Mouse (Mus musculus): ENCODE measurements around the gene Lrrc28. TPM values are rescaled to one million over a fixed set of nuclear protein-coding genes. Genes with fewer than 3 reads are reported as not detected.

Gene Lrrc28
- polyA plus RNA-seq, 1 experiment, result 41.8 TPM

GRCm38 (mm10) chr7:67487889-67488411, 157.1 kb downstream of the Lrrc28 start:
- no peaks in the 10 kb centered on the region for H3K4me1 ChIP-seq (ENCODE audit: control insufficient read depth, insufficient read depth, low read length)
- H3K27ac ChIP-seq (ENCODE audit: insufficient read depth, low read depth, low read length), result no peak overlapping the region
- no peaks in the 10 kb centered on the region for H3K27me3 ChIP-seq (replicated peaks; ENCODE audit: control insufficient read depth, insufficient read depth, low read length)
- H3K4me3 ChIP-seq (ENCODE audit: insufficient read depth, low read depth, low read length), result no peak overlapping the region
- peak; percentile 60 for DNase-seq
- WGBS, result 80% methylated on average over 10 of the region's 10 CpGs
- H3K36me3 ChIP-seq (ENCODE audit: control insufficient read depth, insufficient read depth, low read length), result no peaks in the 10 kb centered on the region
- TF ChIP-seq CTCF (conservative IDR thresholded peaks at IDR 0.05; ENCODE audit: insufficient read depth, insufficient read length, low read depth, low read length), result no peak
- no peak for TF ChIP-seq POLR2A (IDR thresholded peaks at IDR 0.05; ENCODE audit: low read depth, low read length)

- 86% methylated on average over 15 of the region's 15 CpGs for WGBS
- no peak for DNase-seq
- no peak overlapping the region for H3K27ac ChIP-seq (ENCODE audit: insufficient read depth, low read depth, low read length)
Measured at GRCm38 (mm10) chr7:67486925-67487760, 157.9 kb downstream of the Lrrc28 start.

GRCm38 (mm10) chr7:67486417-67486816, 158.7 kb downstream of the Lrrc28 start:
- no peak overlapping the region for H3K27ac ChIP-seq (ENCODE audit: insufficient read depth, low read depth, low read length)
- H3K27me3 ChIP-seq (replicated peaks; ENCODE audit: control insufficient read depth, insufficient read depth, low read length), result no peaks in the 10 kb centered on the region
- no peaks in the 10 kb centered on the region for H3K36me3 ChIP-seq (ENCODE audit: control insufficient read depth, insufficient read depth, low read length)
- WGBS, result 88% methylated on average over 5 of the region's 5 CpGs
- no peak for TF ChIP-seq CTCF (conservative IDR thresholded peaks at IDR 0.05; ENCODE audit: insufficient read depth, insufficient read length, low read depth, low read length)
- no peak overlapping the region for H3K4me3 ChIP-seq (ENCODE audit: insufficient read depth, low read depth, low read length)
- H3K4me1 ChIP-seq (ENCODE audit: control insufficient read depth, insufficient read depth, low read length), result no peaks in the 10 kb centered on the region
- DNase-seq, result no peak

More at GRCm38 (mm10) chr7:67486925-67487760, 157.9 kb downstream of the Lrrc28 start:
- TF ChIP-seq CTCF (conservative IDR thresholded peaks at IDR 0.05; ENCODE audit: insufficient read depth, insufficient read length, low read depth, low read length), result no peak
- TF ChIP-seq POLR2A (IDR thresholded peaks at IDR 0.05; ENCODE audit: low read depth, low read length), result no peak
- Histone ChIP-seq H3K36me3 (ENCODE audit: control insufficient read depth, insufficient read depth, low read length) (no peaks in the 10 kb centered on the region), H3K4me1 (ENCODE audit: control insufficient read depth, insufficient read depth, low read length) (no peaks in the 10 kb centered on the region), H3K4me3 (ENCODE audit: insufficient read depth, low read depth, low read length) (no peak overlapping the region), H3K27me3 (replicated peaks; ENCODE audit: control insufficient read depth, insufficient read depth, low read length) (no peaks in the 10 kb centered on the region)

DNA sequence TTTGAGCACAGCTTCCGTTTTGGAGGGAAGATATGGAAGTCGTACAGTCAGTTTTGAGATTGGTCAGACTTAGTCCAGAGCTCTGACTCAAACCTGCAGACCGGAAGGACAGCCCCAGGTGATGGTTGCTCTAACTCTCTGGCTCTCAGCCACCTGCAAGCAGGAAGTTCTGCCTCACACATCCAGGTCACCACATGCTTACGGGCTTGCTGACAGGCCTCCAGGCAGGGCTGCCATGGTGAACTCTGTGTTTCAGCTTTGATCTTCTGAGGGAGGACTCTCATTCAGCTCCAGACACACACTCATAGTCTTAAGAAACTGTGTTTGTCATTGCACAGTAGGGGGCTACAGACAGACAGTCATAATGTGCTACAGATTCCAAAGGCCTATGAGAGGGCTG, 161.4 kb downstream of the Lrrc28 start:
- no peaks in the 10 kb centered on the region for H3K27me3 ChIP-seq (replicated peaks; ENCODE audit: control insufficient read depth, insufficient read depth, low read length)
- H3K36me3 ChIP-seq (ENCODE audit: control insufficient read depth, insufficient read depth, low read length), result no peaks in the 10 kb centered on the region
- H3K4me1 ChIP-seq (ENCODE audit: control insufficient read depth, insufficient read depth, low read length), result no peaks in the 10 kb centered on the region
- H3K4me3 ChIP-seq (ENCODE audit: insufficient read depth, low read depth, low read length), result no peak overlapping the region
- H3K27ac ChIP-seq (ENCODE audit: insufficient read depth, low read depth, low read length), result no peak overlapping the region
- 90% methylated on average over 4 of the region's 4 CpGs for WGBS
- TF ChIP-seq CTCF (conservative IDR thresholded peaks at IDR 0.05; ENCODE audit: insufficient read depth, insufficient read length, low read depth, low read length) (no peak), POLR2A (IDR thresholded peaks at IDR 0.05; ENCODE audit: low read depth, low read length) (no peak)
- DNase-seq, result no peak

- 79% methylated on average over 17 of the region's 17 CpGs for WGBS
- peak; percentile 47 for DNase-seq
- H3K27ac ChIP-seq (ENCODE audit: insufficient read depth, low read depth, low read length), result no peak overlapping the region
- H3K36me3 ChIP-seq (ENCODE audit: control insufficient read depth, insufficient read depth, low read length), result no peaks in the 10 kb centered on the region
- H3K4me1 ChIP-seq (ENCODE audit: control insufficient read depth, insufficient read depth, low read length), result no peaks in the 10 kb centered on the region
- no peaks in the 10 kb centered on the region for H3K27me3 ChIP-seq (replicated peaks; ENCODE audit: control insufficient read depth, insufficient read depth, low read length)
- TF ChIP-seq POLR2A (IDR thresholded peaks at IDR 0.05; ENCODE audit: low read depth, low read length), result no peak
- TF ChIP-seq CTCF (conservative IDR thresholded peaks at IDR 0.05; ENCODE audit: insufficient read depth, insufficient read length, low read depth, low read length), result no peak
- H3K4me3 ChIP-seq (ENCODE audit: insufficient read depth, low read depth, low read length), result no peak overlapping the region
Measured at GRCm38 (mm10) chr7:67479576-67480413, 165.3 kb downstream of the Lrrc28 start.

- DNase-seq, result no peak
- H3K4me1 ChIP-seq (ENCODE audit: control insufficient read depth, insufficient read depth, low read length), result no peaks in the 10 kb centered on the region
- TF ChIP-seq POLR2A (IDR thresholded peaks at IDR 0.05; ENCODE audit: low read depth, low read length), result no peak
- TF ChIP-seq CTCF (conservative IDR thresholded peaks at IDR 0.05; ENCODE audit: insufficient read depth, insufficient read length, low read depth, low read length), result no peak
- no peak overlapping the region for H3K27ac ChIP-seq (ENCODE audit: insufficient read depth, low read depth, low read length)
- no peaks in the 10 kb centered on the region for H3K27me3 ChIP-seq (replicated peaks; ENCODE audit: control insufficient read depth, insufficient read depth, low read length)
- 83% methylated on average over 5 of the region's 5 CpGs for WGBS
- H3K36me3 ChIP-seq (ENCODE audit: control insufficient read depth, insufficient read depth, low read length), result no peaks in the 10 kb centered on the region
- H3K4me3 ChIP-seq (ENCODE audit: insufficient read depth, low read depth, low read length), result no peak overlapping the region
Measured at GRCm38 (mm10) chr7:67479168-67479567, 165.9 kb downstream of the Lrrc28 start.

- H3K27ac ChIP-seq (ENCODE audit: insufficient read depth, low read depth, low read length), result no peak overlapping the region
Measured at GRCm38 (mm10) chr7:67477996-67478395, 167.1 kb downstream of the Lrrc28 start.

More at GRCm38 (mm10) chr7:67477996-67478395, 167.1 kb downstream of the Lrrc28 start:
- no peaks in the 10 kb centered on the region for H3K27me3 ChIP-seq (replicated peaks; ENCODE audit: control insufficient read depth, insufficient read depth, low read length)
- H3K36me3 ChIP-seq (ENCODE audit: control insufficient read depth, insufficient read depth, low read length), result no peaks in the 10 kb centered on the region
- 67% methylated on average over 8 of the region's 10 CpGs for WGBS
- DNase-seq, result no peak
- H3K4me3 ChIP-seq (ENCODE audit: insufficient read depth, low read depth, low read length), result no peak overlapping the region
- H3K4me1 ChIP-seq (ENCODE audit: control insufficient read depth, insufficient read depth, low read length), result no peaks in the 10 kb centered on the region
- TF ChIP-seq CTCF (conservative IDR thresholded peaks at IDR 0.05; ENCODE audit: insufficient read depth, insufficient read length, low read depth, low read length), result no peak
- no peak for TF ChIP-seq POLR2A (IDR thresholded peaks at IDR 0.05; ENCODE audit: low read depth, low read length)
